Mouse (Mus musculus): Measurements from ENCODE around the gene Rcan2. TPM values are rescaled to one million over a fixed set of nuclear protein-coding genes. Genes with fewer than 3 reads are reported as not detected.

Gene Rcan2
- 13.3 TPM for polyA plus RNA-seq (2014; fragmentation: Illumina TruSeq; extraction: RNeasy Lipid Tissue Mini Kit (QIAGEN cat#74804); ENCODE audit: insufficient read depth, low read depth, low replicate concordance)

GRCm38 (mm10) chr17:43801077-43801476 is at the start of gene Rcan2:
Rcan2 (plus strand) TSS chr17:43801351.

GRCm38 (mm10) chr17:44078631-44079350 is 277.6 kb downstream of the Rcan2 start, which contains the start of gene Enpp5:
Enpp5 (plus strand) TSS chr17:44078813.

Other genes with a start within 250 kb of the Rcan2 start
- gene Pla2g7, start 233.3 kb upstream of the Rcan2 start, polyA plus RNA-seq (2014; fragmentation: Illumina TruSeq; extraction: RNeasy Lipid Tissue Mini Kit (QIAGEN cat#74804); ENCODE audit: insufficient read depth, low read depth, low replicate concordance), result 10.8 TPM
- not detected for gene Tdrd6, start 171.1 kb upstream of the Rcan2 start, polyA plus RNA-seq (2014; fragmentation: Illumina TruSeq; extraction: RNeasy Lipid Tissue Mini Kit (QIAGEN cat#74804); ENCODE audit: insufficient read depth, low read depth, low replicate concordance)
- 1.4 TPM for gene Slc25a27, start 134.1 kb upstream of the Rcan2 start, polyA plus RNA-seq (2014; fragmentation: Illumina TruSeq; extraction: RNeasy Lipid Tissue Mini Kit (QIAGEN cat#74804); ENCODE audit: insufficient read depth, low read depth, low replicate concordance)
- gene Cyp39a1, start 133.9 kb upstream of the Rcan2 start, polyA plus RNA-seq (2014; fragmentation: Illumina TruSeq; extraction: RNeasy Lipid Tissue Mini Kit (QIAGEN cat#74804); ENCODE audit: insufficient read depth, low read depth, low replicate concordance), result 14.4 TPM

All from lung, adult 10 weeks (tissue).